Mouse (Mus musculus): ENCODE measurements around the gene Tmprss4.
A peak's percentile ranks its signal among the peaks of the same experiment; 100 is the strongest.

Gene Tmprss4

GRCm38 (mm10) chr9:45197549-45197948, 6.3 kb downstream of the Tmprss4 start:
- DNase-seq (ENCODE audit: low spot score in 2 of 2): no peak

GRCm38 (mm10) chr9:45196125-45196830, 7.6 kb downstream of the Tmprss4 start:
- DNase-seq (ENCODE audit: low spot score in 2 of 2): no peak

GRCm38 (mm10) chr9:45195468-45195867, 8.4 kb downstream of the Tmprss4 start:
- no peak for DNase-seq (ENCODE audit: low spot score in 2 of 2)

GRCm38 (mm10) chr9:45189661-45190174, 14.2 kb downstream of the Tmprss4 start:
- DNase-seq (ENCODE audit: low spot score in 2 of 2): no peak

GRCm38 (mm10) chr9:45188570-45189563, 15.0 kb downstream of the Tmprss4 start:
- no peak for DNase-seq (ENCODE audit: low spot score in 2 of 2)

GRCm38 (mm10) chr9:45185250-45185649, 18.6 kb downstream of the Tmprss4 start:
- peak; percentile 45 to 75 for DNase-seq (ENCODE audit: low spot score in 2 of 2)

- DNase-seq (ENCODE audit: low spot score in 2 of 2): no peak
Measured at GRCm38 (mm10) chr9:45183266-45183665, 20.6 kb downstream of the Tmprss4 start.

GRCm38 (mm10) chr9:45182521-45182920, 21.4 kb downstream of the Tmprss4 start:
- no peak for DNase-seq (ENCODE audit: low spot score in 2 of 2)

- DNase-seq (ENCODE audit: low spot score in 2 of 2): no peak
Measured at GRCm38 (mm10) chr9:45181770-45182169, 22.1 kb downstream of the Tmprss4 start, which contains the start of gene BC049352. TSS of gene BC049352 (plus strand) at chr9:45182007.

- no peak for DNase-seq (ENCODE audit: low spot score in 2 of 2)
Measured at GRCm38 (mm10) chr9:45179282-45179681, 24.6 kb downstream of the Tmprss4 start.

- DNase-seq (ENCODE audit: low spot score in 2 of 2): no peak
Measured at GRCm38 (mm10) chr9:45173475-45173874, 30.4 kb downstream of the Tmprss4 start.

- no peak for DNase-seq (ENCODE audit: low spot score in 2 of 2)
Measured at GRCm38 (mm10) chr9:45171073-45171610, 32.8 kb downstream of the Tmprss4 start.

GRCm38 (mm10) chr9:45170150-45170549, 33.7 kb downstream of the Tmprss4 start:
- DNase-seq (ENCODE audit: low spot score in 2 of 2): peak in 1 of 2 experiments; percentile 32

- DNase-seq (ENCODE audit: low spot score in 2 of 2): no peak
Measured at GRCm38 (mm10) chr9:45167903-45168302, 36.0 kb downstream of the Tmprss4 start.

GRCm38 (mm10) chr9:45153361-45153760, 50.5 kb downstream of the Tmprss4 start:
- DNase-seq (ENCODE audit: low spot score in 2 of 2): no peak

- DNase-seq (ENCODE audit: low spot score in 2 of 2): no peak
Measured at GRCm38 (mm10) chr9:45150933-45151332, 53.0 kb downstream of the Tmprss4 start.

GRCm38 (mm10) chr9:45146267-45146597, 57.7 kb downstream of the Tmprss4 start:
- peak; percentile 63 to 83 for DNase-seq (ENCODE audit: low spot score in 2 of 2)

- peak in 1 of 2 experiments; percentile 29 for DNase-seq (ENCODE audit: low spot score in 2 of 2)
Measured at GRCm38 (mm10) chr9:45145533-45146266, 58.2 kb downstream of the Tmprss4 start.

GRCm38 (mm10) chr9:45142686-45143085, 61.2 kb downstream of the Tmprss4 start:
- DNase-seq (ENCODE audit: low spot score in 2 of 2): no peak

- no peak for DNase-seq (ENCODE audit: low spot score in 2 of 2)
Measured at GRCm38 (mm10) chr9:45140945-45141344, 62.9 kb downstream of the Tmprss4 start.

- DNase-seq (ENCODE audit: low spot score in 2 of 2): no peak
Measured at GRCm38 (mm10) chr9:45139082-45139481, 64.8 kb downstream of the Tmprss4 start.

All from frontal cortex, postnatal 14 days (tissue).